Mouse (Mus musculus) midbrain, embryonic 14.5 days (tissue): Measurements from ENCODE around the gene Cox10. TPM values are rescaled to one million over a fixed set of nuclear protein-coding genes. Genes with fewer than 3 reads are reported as not detected.

Experiments used
- ATAC-seq: fragments of 200-750 bp; cut with Nextera tagmentation; 2 replicates; pipeline ENCODE4 v1.8.0; 2017; ENCODE audit warnings: moderate number of reproducible peaks, moderate library complexity; ENCODE audit not compliant: low FRiP score, low TSS enrichment
- DNase-seq: peaks from one replicate; pipeline ENCODE4 v3.0.0-alpha.2; 2015
- H3K27ac ChIP-seq: fragments of 300-500 bp; sonication (generic); replicated peaks from 2 replicates; pipeline ENCODE4 v1.5.1; 2014; ENCODE audit warnings: mild to moderate bottlenecking, low read depth, low read length, moderate library complexity
- H3K27me3 ChIP-seq: fragments of 300-500 bp; sonication (generic); 2 replicates; pipeline ENCODE4 v1.6.1; 2014; ENCODE audit warnings: low read length, control low read depth, mixed read lengths; ENCODE audit not compliant: control insufficient read depth, insufficient read depth
- H3K36me3 ChIP-seq: fragments of 300-500 bp; sonication (generic); 2 replicates; pipeline ENCODE4 v1.6.1; 2014; ENCODE audit warnings: low read length, control low read depth; ENCODE audit not compliant: control insufficient read depth, insufficient read depth
- H3K4me1 ChIP-seq: fragments of 300-500 bp; sonication (generic); 2 replicates; pipeline ENCODE4 v1.6.1; 2014; ENCODE audit warnings: mild to moderate bottlenecking, antibody characterized with exemption, low read length, control low read depth; ENCODE audit not compliant: control insufficient read depth, insufficient read depth
- H3K4me2 ChIP-seq: fragments of 300-500 bp; sonication (generic); 2 replicates; pipeline ENCODE4 v1.6.1; 2014; ENCODE audit warnings: mild to moderate bottlenecking, low read length, moderate library complexity
- H3K4me3 ChIP-seq: fragments of 300-500 bp; sonication (generic); replicated peaks from 2 replicates; pipeline ENCODE4 v1.5.1; 2014; ENCODE audit warnings: low read depth, low read length
- H3K9ac ChIP-seq: fragments of 300-500 bp; sonication (generic); replicated peaks from 2 replicates; pipeline ENCODE4 v1.6.1; 2014; ENCODE audit warnings: mild to moderate bottlenecking, low read length, moderate library complexity
- H3K9me3 ChIP-seq: fragments of 300-500 bp; sonication (generic); 2 replicates; pipeline ENCODE4 v1.6.1; 2016; ENCODE audit warnings: low read length, control low read depth, mixed read lengths; ENCODE audit not compliant: control insufficient read depth
- WGBS: fragments of 180-500 bp; shearing (Covaris S2); extraction: QIAGEN DNeasy Blood & Tissue Kit; methylation state at CpG from one replicate; pipeline ENCODE4 v1.1.7; 2014; 5-methylcytosine and 5-hydroxymethylcytosine counted together
- polyA plus RNA-seq: library from polyadenylated mRNA; unstranded; fragments of >200 nt; fragmentation: Nextera tagmentation; extraction: Ambion mirVana; gene quantifications from 2 replicates; pipeline ENCODE4 v1.2.1, GENCODE M21; 2014

The Cox10 gene
- polyA plus RNA-seq, 1 experiment from 2014 or later = 26.8 TPM

DNA sequence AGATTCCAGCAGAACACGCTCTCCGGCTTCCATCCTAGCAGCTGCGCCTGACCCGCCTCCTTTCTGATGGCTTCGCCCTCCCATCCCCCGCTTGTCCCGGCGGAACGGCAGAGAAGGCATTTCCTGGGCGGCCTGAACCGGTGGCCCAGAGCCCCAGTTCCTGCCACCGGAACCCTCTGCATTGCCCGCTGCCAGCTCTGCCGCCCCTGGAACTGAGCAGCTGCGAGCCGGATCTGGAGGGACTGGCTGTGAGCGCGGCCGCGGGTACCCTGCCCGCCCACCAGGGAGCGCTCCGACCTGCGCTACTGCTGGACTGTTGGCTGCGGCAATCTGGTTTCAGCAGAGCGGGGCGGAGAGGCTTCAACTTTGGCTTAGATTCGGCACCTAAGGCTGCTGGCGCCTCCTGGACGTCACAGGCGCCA, 154.1 kb downstream of the Cox10 start:
- H3K27me3 ChIP-seq = peaks cover 40% of the 10 kb centered on the region; the same call in 1 of the 2 replicates
- DNase-seq = peak; percentile 84
- no peak for ATAC-seq
- H3K4me2 ChIP-seq = peak overlapping the region; percentile 51
- under 1% methylated on average over 31 of the region's 31 CpGs for WGBS
- no peaks in the 10 kb centered on the region for H3K36me3 ChIP-seq
- H3K4me1 ChIP-seq = peaks cover 8% of the 10 kb centered on the region; the same call in 1 of the 2 replicates
- H3K9ac ChIP-seq = no peak overlapping the region
- no peak overlapping the region for H3K27ac ChIP-seq
- peak overlapping the region; percentile 14; the same call in 1 of the 2 replicates for H3K4me3 ChIP-seq
- no peaks in the 10 kb centered on the region for H3K9me3 ChIP-seq

- Histone ChIP-seq H3K9me3 (no peaks in the 10 kb centered on the region), H3K36me3 (no peaks in the 10 kb centered on the region), H3K9ac (no peak overlapping the region), H3K4me2 (peak overlapping the region; percentile 91), H3K27ac (no peak overlapping the region), H3K4me1 (peaks cover 8% of the 10 kb centered on the region; the same call in 1 of the 2 replicates), H3K4me3 (no peak overlapping the region), H3K27me3 (peaks cover 40% of the 10 kb centered on the region; the same call in 1 of the 2 replicates)
- 10% methylated on average over 26 of the region's 26 CpGs for WGBS
- ATAC-seq = no peak
- DNase-seq = no peak
Measured at GRCm38 (mm10) chr11:63924286-63924930, 154.9 kb downstream of the Cox10 start.

DNA sequence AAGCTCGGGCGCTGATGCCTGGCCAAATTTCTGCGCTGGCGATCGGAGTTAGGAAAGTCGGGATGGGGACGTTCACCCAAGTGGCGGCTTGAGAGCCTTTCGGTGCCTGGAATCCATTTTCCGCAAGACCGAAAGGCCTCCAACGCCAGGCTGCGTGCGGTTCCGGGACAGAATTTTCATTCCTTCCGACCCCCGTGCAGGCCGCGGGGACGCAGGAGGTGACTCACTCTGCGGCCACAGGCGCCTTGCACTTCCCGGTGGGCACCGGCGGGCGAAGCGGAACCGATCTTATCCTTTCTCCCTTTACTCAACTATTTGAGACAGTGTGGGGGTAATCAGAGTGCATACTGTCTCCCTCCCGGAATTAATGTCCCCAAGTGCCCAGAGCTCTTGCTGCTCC, 155.9 kb downstream of the Cox10 start:
- H3K9me3 ChIP-seq = no peaks in the 10 kb centered on the region
- peak overlapping the region; percentile 91 for H3K4me2 ChIP-seq
- H3K4me3 ChIP-seq = peak overlapping the region; percentile 65
- H3K27ac ChIP-seq = no peak overlapping the region
- no peak overlapping the region; the same call in 1 of the 2 replicates for H3K9ac ChIP-seq
- peaks cover 42% of the 10 kb centered on the region; the same call in 1 of the 2 replicates for H3K27me3 ChIP-seq
- 3% methylated on average over 29 of the region's 29 CpGs for WGBS
- H3K4me1 ChIP-seq = peaks cover 14% of the 10 kb centered on the region; the same call in 1 of the 2 replicates
- no peaks in the 10 kb centered on the region for H3K36me3 ChIP-seq
- DNase-seq (no peak), ATAC-seq (no peak)

GRCm38 (mm10) chr11:63922091-63922621, 157.1 kb downstream of the Cox10 start, which contains the start of gene Hs3st3b1:
Hs3st3b1 (minus strand) TSS chr11:63922290.
- peak; percentile 92 for ATAC-seq
- peak within 1 kb of the TSS; percentile 67 for H3K9ac ChIP-seq
- under 1% methylated on average over 43 of the region's 43 CpGs for WGBS
- peak within 1 kb of the TSS; percentile 91 for H3K4me2 ChIP-seq
- H3K4me1 ChIP-seq = peaks cover 17% of the 10 kb centered on the region; the same call in 1 of the 2 replicates
- H3K36me3 ChIP-seq = no peaks in the 10 kb centered on the region
- H3K27me3 ChIP-seq = peaks cover 46% of the 10 kb centered on the region; the same call in 1 of the 2 replicates
- H3K4me3 ChIP-seq = peak within 1 kb of the TSS; percentile 65
- H3K9me3 ChIP-seq = no peaks in the 10 kb centered on the region
- H3K27ac ChIP-seq = peak within 1 kb of the TSS; percentile 72
- peak; percentile 97 for DNase-seq

DNA sequence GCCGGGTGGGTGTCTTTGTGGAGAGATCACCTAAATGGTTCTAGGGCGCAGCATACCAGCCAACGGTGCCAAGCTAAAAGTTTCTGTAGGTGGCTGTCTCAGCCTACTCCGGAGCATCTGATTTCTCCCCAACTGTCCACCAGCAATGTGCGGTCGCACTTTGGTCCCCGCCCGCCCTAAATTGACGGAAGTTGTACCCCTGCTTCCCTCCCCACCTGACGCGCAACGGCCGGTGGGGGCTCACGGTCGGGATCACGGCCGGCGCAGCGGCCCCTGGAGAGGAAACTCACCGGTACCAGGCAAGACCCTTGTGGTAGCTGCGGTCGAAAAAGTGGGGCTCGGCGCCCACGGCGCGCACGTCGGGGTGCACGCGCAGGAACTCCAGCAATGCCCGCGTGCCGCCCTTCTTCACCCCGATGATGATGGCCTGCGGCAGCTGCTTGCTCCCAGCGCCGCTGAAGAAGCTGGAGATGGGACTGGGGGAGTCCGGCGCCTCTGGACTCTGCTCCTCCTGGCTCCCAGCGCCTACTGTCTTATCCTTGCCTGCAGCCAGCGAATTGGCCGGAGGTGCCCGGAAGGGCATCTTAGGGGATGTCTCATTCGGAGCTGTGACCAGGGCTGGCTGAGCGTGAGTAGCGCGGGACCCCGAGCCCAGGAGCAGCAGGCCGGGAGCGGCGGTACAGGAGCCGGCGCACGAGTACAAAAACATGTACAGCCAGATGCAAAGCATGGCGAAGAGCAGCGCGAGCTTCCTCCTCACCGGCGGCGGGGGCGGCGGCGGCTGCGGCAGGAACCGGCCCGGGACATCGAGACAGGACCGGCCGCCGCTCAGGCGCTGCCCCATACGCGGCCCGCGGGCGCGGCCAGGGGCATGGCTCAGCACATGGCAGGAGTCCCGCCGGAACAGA, 158.0 kb downstream of the Cox10 start:
- WGBS = under 1% methylated on average over 78 of the region's 80 CpGs
- Histone ChIP-seq H3K27me3 (peaks cover 46% of the 10 kb centered on the region; the same call in 1 of the 2 replicates), H3K9me3 (no peaks in the 10 kb centered on the region), H3K27ac (peak overlapping the region; percentile 72), H3K4me1 (peaks cover 22% of the 10 kb centered on the region; the same call in 1 of the 2 replicates), H3K9ac (peak overlapping the region; percentile 67), H3K4me3 (peak overlapping the region; percentile 65), H3K4me2 (peak overlapping the region; percentile 91), H3K36me3 (no peaks in the 10 kb centered on the region)
- peak; percentile 52 for DNase-seq
- ATAC-seq = no peak

DNA sequence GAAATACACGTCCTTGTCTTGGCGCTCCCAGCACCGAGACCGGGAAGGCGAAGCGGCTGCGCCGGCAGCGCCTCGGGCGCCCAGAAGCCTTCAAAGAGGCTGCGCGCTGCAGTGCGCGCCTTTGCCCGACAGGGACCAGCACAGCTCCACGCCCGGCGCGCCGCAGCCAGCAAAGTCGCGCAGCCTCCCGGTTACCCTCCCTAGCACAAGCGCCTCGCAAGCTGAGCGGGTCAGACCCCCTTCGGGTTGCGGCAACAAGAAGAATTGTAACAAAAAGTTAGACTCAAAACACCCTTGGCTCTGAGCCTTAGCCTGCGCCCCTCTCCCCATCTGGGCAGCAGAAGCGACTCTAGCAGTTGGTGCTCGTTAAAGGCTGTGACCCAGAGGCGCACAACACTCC, 158.7 kb downstream of the Cox10 start:
- Histone ChIP-seq H3K4me3 (peak overlapping the region; percentile 65), H3K36me3 (no peaks in the 10 kb centered on the region), H3K4me1 (peaks cover 22% of the 10 kb centered on the region; the same call in 1 of the 2 replicates), H3K9ac (peak overlapping the region; percentile 67), H3K9me3 (no peaks in the 10 kb centered on the region), H3K27ac (peak overlapping the region; percentile 72), H3K27me3 (peaks cover 40% of the 10 kb centered on the region; the same call in 1 of the 2 replicates), H3K4me2 (peak overlapping the region; percentile 91)
- under 1% methylated on average over 33 of the region's 33 CpGs for WGBS
- peak; percentile 95 for DNase-seq
- ATAC-seq = peak; percentile 73

DNA sequence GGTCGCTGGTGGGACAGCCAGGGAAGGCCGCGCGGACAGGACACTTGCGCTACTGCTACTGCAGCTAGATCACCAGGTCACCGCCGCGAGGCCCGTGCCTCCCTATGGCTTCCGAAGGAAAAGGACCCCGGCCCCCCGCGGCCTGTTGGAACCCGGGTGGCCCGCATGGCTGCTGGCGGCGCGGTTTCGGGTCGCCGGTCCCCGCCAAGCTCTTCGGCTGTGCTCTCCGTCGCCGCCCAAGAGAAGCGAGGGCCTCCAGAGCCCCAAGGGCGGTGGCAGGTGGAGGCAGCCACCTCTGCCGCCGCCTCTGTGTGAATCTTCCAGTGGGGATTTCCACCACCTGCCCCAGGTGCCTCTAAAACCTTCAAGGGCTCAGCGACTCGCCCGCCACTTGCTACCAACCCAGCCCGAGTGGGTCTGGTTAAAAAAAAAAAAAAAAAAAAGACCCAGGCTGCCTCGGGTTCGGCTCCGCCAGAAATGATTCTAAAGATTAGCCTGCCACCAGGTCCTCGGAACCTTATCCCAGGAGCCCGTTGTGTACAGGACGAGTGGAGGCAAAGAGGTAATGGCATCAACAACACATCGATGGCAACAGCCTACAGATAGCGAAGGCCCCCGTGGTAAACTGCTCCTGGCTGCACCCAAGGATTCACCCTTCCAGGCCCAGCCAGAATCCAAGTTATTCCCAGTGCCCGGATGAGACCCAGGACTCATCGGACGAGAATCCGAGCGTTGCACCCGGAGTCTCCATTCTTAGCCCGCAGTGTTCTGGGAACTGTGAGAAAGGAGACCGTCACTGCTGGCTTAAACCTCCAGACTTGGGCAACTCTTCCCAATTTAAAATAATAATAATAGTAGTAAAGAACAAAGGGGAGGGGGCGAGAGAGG, 159.8 kb downstream of the Cox10 start:
- no peaks in the 10 kb centered on the region for H3K36me3 ChIP-seq
- peak overlapping the region; percentile 65 for H3K4me3 ChIP-seq
- DNase-seq = peak; percentile 71
- peaks cover 30% of the 10 kb centered on the region; the same call in 1 of the 2 replicates for H3K27me3 ChIP-seq
- H3K4me2 ChIP-seq = peak overlapping the region; percentile 91
- peak overlapping the region; percentile 67 for H3K9ac ChIP-seq
- H3K9me3 ChIP-seq = no peaks in the 10 kb centered on the region
- under 1% methylated on average over 52 of the region's 52 CpGs for WGBS
- peak overlapping the region; percentile 72 for H3K27ac ChIP-seq
- H3K4me1 ChIP-seq = peaks cover 22% of the 10 kb centered on the region; the same call in 1 of the 2 replicates
- no peak for ATAC-seq
